Mouse (Mus musculus): ENCODE data around the gene Gm21541.
"Not testable (repeated sequence)": the region's sequence is repeated elsewhere in the genome, so short reads cannot be mapped to it uniquely, and the experiment has no call there.

Gm21541 gene

DNA sequence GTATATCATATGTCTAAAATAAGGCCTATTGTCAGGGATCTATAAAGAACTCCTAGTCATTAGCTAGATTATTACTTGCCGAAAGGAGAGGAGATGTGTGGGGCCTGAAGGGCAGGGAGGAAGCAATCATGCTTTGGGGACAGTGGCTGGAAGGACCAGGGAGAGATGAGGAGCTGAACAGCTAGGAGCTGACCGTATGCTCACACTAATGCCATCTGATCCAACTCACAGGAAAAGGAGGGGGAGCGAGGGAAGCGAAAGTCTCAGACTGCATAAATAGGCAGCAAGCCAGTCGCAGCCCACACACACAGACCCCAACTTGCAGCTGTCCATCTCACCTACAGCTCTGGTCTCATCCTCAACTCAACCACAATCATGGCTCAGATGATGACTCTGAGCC lies at the start of gene Gm21541:
TSS of gene Gm21541 (plus strand) at position 301 of the 400 bp plus-strand sequence.
- DNase-seq: not testable (repeated sequence)

DNA sequence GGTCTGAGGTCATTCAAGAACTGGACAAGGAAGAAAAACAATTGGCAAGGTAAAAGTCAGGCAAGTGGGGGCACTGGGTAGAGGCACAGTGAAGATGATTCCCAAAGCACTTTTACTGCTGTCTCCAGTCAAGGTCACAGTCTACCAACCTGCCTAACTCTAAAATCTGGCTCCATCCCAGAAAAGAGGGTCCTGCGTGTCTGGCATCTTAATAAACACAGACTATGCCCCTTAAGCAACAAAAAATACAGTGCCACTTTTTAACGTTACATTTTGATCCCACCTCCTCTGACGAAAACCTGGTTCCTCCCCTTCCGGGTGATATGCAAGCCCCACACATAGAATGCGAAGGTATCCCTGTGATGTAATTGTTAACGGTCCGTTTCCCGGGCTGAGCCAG lies 37.9 kb downstream of the Gm21541 start, which contains the start of gene Gm20878:
TSS of gene Gm20878 (plus strand) at position 301 of the 400 bp plus-strand sequence.
- not testable (repeated sequence) for DNase-seq

All from right cerebral cortex, adult 18-20 months (tissue).